Mouse (Mus musculus) megakaryocyte progenitor cell, adult 5-6 weeks (primary cell): ENCODE measurements around the gene Mei1. TPM values are rescaled to one million over a fixed set of nuclear protein-coding genes. Genes with fewer than 3 reads are reported as not detected.
A peak's percentile ranks its signal among the peaks of the same experiment; 100 is the strongest.

Experiments
- ATAC-seq: replicated peaks from 2 replicates; pipeline ENCODE4 v1.8.0; 2016; ENCODE audit warnings: mild to moderate bottlenecking, moderate TSS enrichment, inconsistent platforms; ENCODE audit not compliant: poor library complexity
- total RNA-seq, 2 experiments: library from RNA; stranded (forward) in 1 of 2; stranded (reverse) in 1 of 2; fragments of 157-497, 149-512 nt in 1 of 2; fragments of 200-1000 nt in 1 of 2; gene quantifications; 2 replicates each; pipeline versions ENCODE4 v1.2.3 to v1.2.4; 2015 to 2017

The Mei1 gene
- total RNA-seq, 2 experiments from 2014 or later: not detected

DNA sequence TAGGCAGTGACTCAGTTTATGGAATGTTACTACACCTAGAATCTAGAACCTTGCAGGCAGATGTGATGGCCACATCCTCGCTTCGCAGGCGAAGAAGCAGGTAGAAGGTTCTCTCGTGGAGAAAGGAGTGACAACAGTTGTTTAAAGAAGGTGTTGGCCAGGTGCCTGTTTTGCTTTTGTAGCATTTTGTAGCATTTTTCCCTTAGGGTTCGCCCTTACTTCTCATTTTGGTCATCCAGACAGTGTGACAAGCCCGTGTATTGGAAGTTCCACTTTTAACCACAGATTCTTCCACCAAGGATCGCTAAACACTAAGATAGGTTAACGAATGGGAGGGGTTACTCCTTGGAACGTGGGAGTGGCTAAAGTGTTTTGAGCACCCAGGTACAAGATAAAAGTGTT lies 78.7 kb downstream of the Mei1 start:
- ATAC-seq: no peak

DNA sequence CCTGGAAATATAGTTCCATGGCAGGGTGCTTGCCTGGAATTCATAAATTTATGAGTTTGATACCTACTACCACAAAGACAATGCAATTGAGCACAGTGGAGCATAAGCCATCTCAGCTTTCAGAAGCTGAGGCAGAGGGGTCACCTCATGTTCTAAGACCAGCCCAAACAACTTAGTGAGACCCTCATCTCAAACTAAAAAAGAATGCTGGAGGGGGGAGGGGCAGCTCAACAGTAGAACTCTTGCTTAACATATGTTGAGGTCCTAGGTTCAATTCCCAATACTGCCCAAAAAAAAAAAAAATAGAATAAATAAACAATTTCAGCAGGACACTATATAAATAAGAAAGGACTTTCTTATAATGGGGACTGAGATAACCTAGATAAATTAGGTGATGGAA lies 80.2 kb downstream of the Mei1 start:
- ATAC-seq: no peak

DNA sequence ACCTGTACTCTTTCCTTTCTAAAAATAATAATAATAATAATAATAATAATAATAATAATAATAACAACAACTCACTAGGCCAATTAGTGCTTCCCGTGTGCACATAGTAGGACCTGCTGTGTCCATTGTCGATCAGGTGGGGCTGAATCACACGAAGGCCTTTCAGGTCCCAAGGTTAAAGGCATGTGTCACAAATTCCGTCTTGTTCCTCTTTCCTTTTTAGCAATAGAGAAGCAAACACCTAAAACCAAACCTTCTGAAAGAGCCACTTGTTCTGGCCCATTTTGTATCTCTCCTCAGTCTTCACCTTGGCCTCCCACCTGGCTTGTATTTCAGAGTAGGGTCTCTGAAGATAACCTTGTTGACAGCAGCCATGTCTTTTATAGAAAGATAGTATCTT lies 81.4 kb downstream of the Mei1 start:
- no peak for ATAC-seq

DNA sequence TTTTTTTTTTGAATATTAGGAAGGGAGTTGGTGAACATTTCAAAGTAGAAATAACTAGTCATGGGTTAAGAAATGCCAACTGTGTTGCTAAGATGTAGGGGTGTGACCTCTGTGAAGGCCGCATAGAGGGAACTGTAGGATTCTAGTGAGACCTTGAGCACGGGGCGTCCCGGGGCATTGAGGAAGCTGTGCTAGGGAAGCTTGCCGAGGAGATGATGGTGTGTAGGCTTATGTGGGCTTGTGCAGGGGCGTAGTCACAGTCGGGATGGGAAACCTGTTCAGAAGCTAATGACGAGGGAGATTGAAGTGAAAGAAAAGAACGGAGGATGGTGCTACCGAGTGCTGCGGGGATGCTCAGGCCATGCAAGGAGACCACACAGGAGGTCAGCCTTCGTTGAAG lies 82.2 kb downstream of the Mei1 start:
- peak; percentile 27; the same call in 1 of the 2 replicates for ATAC-seq

DNA sequence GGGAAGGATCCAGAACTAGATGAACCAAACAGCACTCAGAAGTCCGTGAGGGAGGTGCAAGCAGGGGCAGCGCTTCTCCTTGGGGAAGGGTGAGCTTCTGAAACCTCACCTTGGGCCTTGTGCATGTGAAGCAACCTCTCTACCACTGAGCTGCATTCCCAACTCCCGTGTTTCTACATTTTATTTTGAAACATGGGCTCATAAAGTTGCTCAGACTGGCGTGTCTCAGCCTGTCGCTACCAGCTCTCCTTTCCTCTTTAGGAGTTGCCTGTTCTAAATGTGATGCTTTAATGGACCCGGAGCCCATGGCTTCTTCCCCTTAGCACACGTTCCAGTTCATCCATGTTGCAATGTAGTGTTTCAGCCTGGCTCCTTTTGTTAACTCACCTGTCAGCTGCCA lies 82.6 kb downstream of the Mei1 start:
- ATAC-seq: no peak

DNA sequence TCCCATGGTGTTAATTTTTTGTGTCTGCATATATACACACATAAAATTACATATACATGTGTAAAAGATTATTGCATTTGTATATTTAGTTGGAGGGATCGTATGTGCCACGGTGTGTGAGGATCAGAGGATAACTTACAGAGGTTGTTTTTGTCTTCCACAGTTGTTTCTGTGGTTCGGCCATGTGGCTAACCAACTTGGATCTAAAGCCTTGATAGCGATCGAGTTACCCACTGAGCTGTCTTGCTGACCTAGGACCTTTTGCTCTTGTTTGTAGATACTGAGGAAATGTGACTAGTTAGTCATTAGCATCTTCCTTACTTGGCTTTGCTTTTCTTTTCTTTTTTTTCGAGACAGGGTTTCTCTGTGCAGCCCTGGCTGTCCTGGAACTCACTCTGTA lies 86.5 kb downstream of the Mei1 start:
- no peak for ATAC-seq

DNA sequence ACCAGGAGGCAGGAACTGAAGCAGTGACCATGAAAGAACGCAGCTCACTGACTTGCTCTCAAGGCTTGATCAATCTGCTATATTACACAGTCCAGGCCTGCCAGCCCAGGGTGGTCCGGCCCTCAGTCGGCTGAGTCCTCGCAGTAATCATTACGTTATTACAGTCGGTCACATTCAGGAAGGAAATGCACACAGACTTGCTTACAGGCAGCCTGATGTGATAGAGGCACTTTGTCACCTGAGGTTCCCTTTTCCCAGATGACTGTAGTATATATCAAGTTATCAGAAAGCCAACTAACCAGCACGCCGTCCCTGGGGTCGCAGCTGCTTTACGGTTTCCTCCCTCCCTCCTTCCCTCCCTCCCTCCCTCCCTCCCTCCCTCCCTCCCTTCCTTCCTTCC lies 87.1 kb downstream of the Mei1 start:
- ATAC-seq: peak; percentile 71

DNA sequence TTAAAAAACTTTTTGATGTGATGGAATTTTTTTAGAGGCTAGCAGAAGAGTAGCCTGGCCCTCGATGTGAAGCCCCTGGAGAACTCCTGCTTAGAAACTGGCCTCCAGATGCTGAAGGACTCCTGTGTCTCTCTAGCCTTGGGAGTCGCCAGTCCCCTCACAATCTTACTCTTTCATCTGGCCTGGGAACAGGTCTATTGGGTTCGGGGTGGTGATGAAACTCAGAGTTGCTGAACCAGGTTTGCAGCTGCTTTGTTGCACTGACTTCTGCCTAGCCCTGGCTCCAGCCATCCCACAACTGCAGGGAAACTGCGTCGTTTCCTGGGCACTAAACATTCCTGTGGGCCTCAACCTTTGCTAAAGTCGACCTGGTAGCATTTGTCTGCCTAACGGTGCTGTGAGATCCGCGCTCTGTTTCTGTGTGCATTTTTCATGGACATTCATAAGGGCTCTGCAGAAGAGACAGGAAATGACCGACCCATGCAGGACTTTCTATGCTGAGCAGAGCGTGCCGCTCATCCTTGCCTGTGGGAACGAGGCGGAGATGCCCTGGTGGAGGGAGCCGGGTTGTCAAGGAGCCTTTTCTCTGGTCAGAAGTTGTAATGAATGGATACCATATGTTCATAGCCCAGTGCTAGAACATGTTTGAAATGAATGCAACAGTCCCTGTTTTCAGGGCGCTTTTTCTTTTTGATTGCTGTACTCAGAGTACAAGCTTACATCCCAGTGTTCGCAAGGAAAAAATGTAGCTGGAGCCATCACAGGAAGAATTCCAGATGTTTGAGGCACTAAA lies 88.6 kb downstream of the Mei1 start:
- no peak for ATAC-seq

DNA sequence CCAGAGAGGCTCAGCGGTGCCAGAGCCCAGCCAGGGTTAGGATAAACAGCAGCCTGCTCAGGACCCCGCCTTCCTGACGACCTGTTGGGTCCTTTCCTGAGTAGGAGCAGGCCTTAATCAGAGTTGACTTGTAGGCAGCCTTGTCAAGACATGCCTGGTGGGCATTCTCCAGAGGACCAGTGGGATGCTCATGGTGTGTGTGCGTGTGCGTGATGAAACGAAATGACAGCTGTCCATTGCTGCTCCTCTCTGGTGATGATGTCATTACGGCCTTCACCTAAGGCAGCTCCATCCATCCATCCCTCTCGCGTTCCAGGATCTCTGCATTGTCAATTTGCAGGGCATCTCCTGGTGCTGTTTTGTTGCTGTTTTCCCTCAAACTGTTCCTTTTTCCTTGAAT lies 89.7 kb downstream of the Mei1 start:
- ATAC-seq: no peak

DNA sequence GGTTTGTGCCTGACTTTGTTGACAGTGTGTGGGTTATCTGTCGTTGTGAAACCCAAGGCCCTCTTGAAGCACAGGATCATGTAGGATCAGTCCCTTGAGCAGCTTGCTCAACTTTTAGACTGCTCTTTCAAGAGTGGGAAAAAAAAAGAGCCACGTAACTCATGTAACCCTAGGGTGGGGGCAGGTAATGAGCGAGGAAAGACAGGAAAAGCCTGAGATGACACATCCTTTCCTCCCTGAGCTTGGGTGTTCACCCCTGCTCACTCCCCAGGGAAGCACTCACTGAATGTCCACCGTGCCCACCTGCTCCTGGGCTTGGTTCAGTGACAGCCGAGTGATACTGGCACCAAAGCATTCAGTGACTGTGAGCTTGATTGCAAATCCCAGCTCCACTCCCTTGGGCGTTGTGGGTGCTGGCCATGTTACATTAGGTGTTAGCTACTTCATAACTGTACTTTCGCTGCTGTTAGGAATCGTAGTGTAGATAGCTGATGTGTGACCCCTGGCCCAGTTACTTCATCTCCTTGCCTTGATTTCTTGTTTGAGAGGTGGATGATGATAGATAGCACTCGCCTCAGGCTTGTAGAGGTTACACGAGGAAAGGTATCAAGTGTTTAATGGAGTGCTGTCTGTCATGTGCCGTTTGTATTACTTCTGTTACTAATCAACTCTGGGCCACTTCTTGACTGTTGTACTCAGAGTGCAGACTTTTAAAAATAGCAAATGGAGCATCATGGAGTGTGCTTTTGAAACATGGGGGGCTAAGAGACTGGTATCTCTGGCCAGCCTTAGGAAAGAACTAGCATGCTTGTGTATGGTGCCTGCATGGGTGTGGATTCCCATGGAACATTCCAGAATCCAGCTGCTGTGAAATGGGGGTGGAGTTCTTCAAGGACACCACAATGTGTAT lies 91.2 kb downstream of the Mei1 start:
- ATAC-seq: no peak

DNA sequence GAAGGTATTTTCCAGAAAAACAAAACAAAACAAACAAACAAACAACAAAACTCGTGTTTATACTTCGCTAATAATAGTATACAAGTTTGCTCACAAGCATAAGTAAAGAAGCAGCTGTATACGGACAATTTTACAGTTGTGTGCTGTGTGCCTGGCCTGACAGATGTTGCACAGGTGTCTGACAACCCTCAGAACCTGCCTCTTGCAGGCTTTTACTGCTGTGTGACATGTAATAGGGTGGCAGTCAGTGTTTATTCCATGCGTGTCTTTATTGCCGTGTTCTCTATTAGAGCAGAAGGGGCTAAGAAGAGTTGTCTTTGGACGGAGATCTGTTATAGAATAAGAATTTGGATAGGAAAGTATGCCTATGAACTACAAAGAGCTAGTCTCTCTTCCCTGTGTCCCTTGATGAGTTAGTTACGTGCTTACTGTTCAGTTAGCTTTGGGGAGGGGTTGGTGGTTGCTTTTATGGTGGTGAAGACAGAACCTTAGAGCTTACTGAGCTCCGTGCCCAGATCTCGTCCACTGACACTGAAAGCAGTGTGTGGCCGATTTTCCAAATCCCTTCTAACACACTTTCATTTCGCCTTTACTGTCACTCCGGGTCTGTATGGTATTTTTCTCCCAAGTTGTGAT lies 92.3 kb downstream of the Mei1 start:
- no peak for ATAC-seq

DNA sequence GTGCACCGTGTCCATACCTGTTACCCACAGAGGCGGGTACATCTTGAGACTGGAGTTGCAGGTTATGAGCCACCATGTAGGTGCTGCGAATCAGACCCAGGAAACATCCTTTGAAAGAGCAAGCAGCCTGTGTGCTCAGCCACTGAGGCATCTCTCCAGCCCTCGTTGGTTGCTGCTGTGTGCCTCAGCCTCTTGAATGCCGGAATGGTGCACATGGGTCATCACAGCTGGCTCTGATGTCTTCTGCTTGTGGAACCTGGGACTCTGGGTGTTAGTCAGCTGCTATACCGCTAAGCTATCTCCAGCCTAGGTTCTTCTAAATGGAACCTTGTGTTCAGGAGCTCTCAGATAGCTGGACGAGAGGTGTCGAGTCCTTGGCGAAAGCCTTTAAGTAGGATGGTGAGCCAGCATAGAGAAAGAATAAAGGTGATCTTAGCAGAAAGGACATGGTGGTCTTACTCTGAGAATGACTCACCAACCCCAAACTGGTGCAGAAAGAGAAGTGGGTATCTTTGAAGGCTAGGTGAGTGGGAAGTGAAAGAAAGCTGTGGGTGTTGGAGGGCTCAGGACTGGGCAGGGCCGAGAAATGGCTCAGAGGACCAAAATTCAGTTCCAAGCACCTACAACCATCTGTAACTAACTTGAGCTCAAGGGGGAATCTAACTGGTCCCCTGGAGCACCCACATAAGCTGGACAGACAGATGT lies 93.7 kb downstream of the Mei1 start:
- ATAC-seq: peak; percentile 21

DNA sequence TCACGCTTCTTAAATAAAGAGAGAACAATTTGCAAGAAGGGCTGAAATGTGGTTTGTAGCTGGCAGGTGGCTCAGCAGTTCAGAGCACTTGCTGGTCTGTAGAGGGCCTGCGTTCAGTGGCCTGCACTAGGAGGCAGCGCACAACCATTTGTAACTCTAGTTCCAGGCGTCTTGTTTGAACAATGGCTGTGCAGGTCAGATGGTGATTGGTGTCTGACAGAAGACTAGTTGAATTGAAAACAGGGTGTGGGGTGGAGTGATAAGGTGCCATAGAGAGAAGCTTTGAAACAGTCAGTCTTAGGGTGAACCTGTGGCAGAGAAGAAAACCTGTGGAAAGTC lies 94.2 kb downstream of the Mei1 start:
- ATAC-seq: peak; percentile 57

DNA sequence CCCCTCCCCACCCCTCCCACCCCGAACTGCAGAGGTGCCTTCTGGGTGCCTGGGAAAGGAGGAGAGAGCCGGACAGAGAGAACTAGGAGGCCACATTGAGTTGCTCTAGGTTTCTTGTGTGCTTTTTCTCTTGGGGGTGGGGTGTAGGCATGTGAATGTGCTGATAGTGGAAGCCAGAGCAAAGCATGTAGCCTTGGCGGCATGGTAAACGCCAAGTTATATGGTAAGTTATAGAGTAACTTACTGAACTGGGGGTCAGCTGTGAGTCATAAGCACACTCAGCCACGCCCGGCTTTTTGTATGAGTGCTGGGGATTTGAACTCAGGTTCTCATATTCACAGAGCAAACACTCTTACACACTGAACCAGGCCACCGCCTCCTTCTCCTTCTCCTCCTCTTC lies 94.7 kb downstream of the Mei1 start:
- ATAC-seq: no peak; the same call in 1 of the 2 replicates

DNA sequence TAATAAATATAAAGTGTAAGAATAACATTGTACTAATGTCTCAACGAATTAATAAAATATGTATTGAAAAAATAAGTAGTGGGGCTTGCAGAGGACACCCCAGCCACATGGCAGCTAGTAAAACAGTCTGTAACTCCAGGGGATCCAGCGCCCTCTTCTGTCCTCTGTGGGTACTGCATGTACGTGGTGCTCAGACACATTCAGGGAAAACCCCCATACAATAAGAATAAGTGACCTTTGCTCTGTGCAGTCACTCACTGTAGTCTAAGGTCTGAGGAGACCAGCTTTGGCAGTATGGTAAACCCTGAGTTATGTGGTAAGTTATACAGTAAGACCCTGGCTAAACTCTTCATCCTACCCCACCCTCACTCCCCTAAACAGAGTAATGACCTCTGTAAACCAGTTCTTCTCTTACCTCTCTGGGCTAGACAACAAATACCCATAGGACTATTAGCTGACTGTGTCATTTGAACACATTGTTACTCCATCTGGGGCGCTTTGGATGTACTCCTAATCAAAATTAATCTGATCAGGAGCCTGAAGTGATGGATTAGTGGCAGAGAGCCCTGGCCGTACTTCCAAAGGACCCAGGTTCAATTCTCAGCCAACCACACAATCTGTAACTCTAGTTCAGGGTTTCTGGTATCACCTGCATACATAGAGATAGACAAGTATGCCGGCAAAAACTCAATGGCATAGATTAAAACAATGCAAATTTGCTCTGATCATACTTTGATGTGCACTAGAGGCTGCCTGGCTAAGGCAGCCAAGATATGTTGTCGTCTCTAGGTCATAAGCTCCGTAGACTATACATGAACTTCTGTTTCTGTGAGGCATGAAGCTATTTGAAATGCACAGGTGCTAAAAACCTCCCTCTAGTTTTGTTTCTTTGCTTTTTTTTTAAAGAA lies 95.8 kb downstream of the Mei1 start:
- ATAC-seq: peak; percentile 74

DNA sequence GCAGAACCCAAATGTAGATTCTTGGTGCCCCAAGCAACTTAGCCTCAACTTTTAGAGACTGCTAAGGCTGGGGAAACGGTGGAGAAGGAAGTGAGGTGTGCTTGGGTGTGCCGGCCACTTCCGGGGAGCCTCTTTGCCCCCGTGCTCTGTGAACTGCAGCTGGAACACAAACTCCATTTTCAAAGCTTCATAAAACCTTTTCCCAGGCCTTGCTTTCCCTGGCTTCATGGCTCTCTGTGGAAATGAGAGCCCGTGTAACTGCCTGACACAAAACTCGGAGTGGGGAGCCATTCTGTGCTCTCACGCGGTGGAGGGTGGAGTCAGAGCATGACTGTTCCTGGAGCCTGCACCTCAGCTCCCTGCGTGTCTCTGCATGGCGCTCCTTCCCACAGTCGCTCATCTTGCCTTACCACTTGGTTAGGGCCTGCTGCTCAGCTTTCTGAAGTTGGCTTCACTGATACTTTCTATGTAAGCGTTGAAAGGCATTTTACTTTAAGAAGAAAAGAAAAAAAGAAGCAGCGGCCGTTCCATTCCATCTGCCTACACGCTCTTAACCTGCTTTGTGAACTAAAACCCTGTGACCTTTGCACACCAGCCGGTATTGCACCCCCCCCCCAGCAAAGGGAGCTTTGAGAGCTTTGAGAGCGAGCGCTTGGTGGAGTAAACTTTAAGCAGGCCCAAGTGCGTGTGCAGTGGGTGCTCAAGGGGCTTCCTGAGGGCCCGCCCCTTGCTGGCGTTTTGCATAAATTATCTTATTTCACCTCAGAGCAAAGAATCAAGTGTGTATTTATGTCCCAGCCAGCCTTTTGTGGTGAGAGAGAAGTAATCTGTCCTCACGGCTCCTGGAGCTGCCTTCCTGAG lies 96.7 kb downstream of the Mei1 start:
- peak; percentile 34 for ATAC-seq

DNA sequence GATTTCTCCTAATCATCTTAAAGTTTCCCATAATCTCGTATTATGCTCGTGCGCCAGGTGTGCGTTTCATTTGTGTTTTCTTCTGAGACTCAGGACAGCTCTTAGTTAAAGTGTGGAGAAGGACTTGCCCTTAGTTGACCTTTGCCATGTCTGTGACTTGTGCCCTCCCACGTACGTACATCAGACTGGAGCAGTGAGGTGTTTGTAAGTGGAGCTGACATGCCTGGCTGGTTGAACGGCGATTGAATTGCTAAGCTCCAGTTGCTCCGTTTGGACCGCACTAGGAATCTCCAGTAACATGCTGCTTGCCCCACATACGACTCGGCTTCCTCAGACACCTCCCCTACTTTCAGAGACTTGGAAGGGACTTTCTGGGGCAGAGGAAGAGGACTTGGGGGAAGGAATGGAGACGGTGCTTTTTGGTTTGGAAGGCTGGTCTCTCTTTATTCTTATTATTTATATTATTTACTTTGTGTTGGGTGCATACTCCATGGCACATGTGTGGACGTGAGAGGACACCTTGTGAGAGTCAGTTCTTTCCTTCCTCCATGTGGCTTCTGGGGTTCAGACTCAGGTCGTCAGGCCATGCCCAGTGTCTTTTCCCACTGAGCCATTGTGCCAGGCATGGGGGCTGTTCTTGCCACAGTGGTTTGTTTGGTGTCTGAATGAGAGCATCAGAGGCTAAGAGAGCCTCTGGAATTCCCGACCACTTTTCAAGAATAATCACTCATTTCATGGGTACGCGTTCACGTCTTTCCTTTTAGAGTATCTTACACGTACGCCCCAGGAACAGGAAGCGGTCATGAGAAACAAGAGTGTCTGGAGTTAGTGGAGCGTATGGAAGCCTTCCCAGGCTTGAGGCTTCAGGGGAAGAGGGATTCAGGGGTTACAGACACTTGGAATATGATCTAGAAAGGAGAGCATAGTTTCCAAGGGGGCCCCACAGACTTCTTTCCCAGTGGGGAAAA lies 97.7 kb downstream of the Mei1 start:
- ATAC-seq: no peak

DNA sequence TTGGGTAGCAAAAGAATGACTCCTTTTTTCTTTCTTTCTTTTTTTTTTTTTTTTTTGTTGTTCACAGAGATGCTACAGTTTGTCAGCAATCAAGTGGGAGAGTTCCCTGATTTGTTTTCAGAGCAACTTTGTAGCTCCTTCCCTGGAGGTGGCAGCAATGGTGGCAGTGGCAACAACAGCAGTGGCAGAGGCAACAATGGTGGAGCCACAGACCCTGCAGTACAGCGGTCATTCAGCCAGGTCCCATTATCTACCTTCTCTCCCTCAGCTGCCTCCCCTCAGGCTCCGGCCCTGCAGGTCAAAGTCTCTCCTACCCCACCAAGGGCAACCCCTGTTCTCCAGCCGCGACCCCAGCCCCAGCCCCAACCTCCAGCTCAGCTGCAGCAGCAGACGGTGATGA lies 99.9 kb downstream of the Mei1 start:
- ATAC-seq: no peak
